Mouse (Mus musculus): ENCODE measurements at regions not wholly inside any gene's neighbourhood (a gene's known extent, or its start where the extent isn't known, plus 50 kb on each side); places are given as distances from the start of the nearest gene placed in this dataset.

- WGBS = 37% methylated on average over 10 of the region's 10 CpGs
- H3K4me1 ChIP-seq (ENCODE audit: control insufficient read depth, insufficient read depth, low read length) = peaks cover 9% of the 10 kb centered on the region
- H3K4me3 ChIP-seq (ENCODE audit: insufficient read depth, low read depth, low read length) = no peak overlapping the region
- H3K27ac ChIP-seq (ENCODE audit: insufficient read depth, low read depth, low read length) = no peak overlapping the region
- TF ChIP-seq CTCF (IDR thresholded peaks at IDR 0.05; ENCODE audit: insufficient read depth, low read depth, low read length) = no peak
- no peak for TF ChIP-seq POLR2A (IDR thresholded peaks at IDR 0.05; ENCODE audit: insufficient read depth, low read depth, low read length)
These were observed 280.0 kb upstream of the Npvf start for GRCm38 (mm10) chr6:50934245-50934644.

GRCm38 (mm10) chr6:50936306-50936705 lies 282.1 kb upstream of the Npvf start:
- Histone ChIP-seq H3K4me3 (ENCODE audit: insufficient read depth, low read depth, low read length) (no peak overlapping the region), H3K4me1 (ENCODE audit: control insufficient read depth, insufficient read depth, low read length) (peaks cover 9% of the 10 kb centered on the region), H3K27ac (ENCODE audit: insufficient read depth, low read depth, low read length) (no peak overlapping the region)
- TF ChIP-seq CTCF (IDR thresholded peaks at IDR 0.05; ENCODE audit: insufficient read depth, low read depth, low read length) = no peak
- no peak for TF ChIP-seq POLR2A (IDR thresholded peaks at IDR 0.05; ENCODE audit: insufficient read depth, low read depth, low read length)
- WGBS = 93% methylated on average over 8 of the region's 8 CpGs

- 30% methylated on average over 9 of the region's 9 CpGs for WGBS
- Histone ChIP-seq H3K4me1 (ENCODE audit: control insufficient read depth, insufficient read depth, low read length) (peaks cover 9% of the 10 kb centered on the region), H3K4me3 (ENCODE audit: insufficient read depth, low read depth, low read length) (no peak overlapping the region), H3K27ac (ENCODE audit: insufficient read depth, low read depth, low read length) (no peak overlapping the region)
- TF ChIP-seq CTCF (IDR thresholded peaks at IDR 0.05; ENCODE audit: insufficient read depth, low read depth, low read length) (peak; percentile 95), POLR2A (IDR thresholded peaks at IDR 0.05; ENCODE audit: insufficient read depth, low read depth, low read length) (no peak)
These were observed 282.9 kb upstream of the Npvf start for GRCm38 (mm10) chr6:50937094-50937493.

- Histone ChIP-seq H3K4me3 (ENCODE audit: insufficient read depth, low read depth, low read length) (no peak overlapping the region), H3K4me1 (ENCODE audit: control insufficient read depth, insufficient read depth, low read length) (peaks cover 8% of the 10 kb centered on the region), H3K27ac (ENCODE audit: insufficient read depth, low read depth, low read length) (no peak overlapping the region)
- TF ChIP-seq POLR2A (IDR thresholded peaks at IDR 0.05; ENCODE audit: insufficient read depth, low read depth, low read length) (no peak), CTCF (IDR thresholded peaks at IDR 0.05; ENCODE audit: insufficient read depth, low read depth, low read length) (no peak)
- WGBS = 24% methylated on average over 7 of the region's 7 CpGs
These were observed 284.6 kb upstream of the Npvf start for GRCm38 (mm10) chr6:50938879-50939278.

GRCm38 (mm10) chr6:50939440-50939839 lies 285.2 kb upstream of the Npvf start:
- WGBS = 88% methylated on average over 2 of the region's 2 CpGs
- TF ChIP-seq CTCF (IDR thresholded peaks at IDR 0.05; ENCODE audit: insufficient read depth, low read depth, low read length) (no peak), POLR2A (IDR thresholded peaks at IDR 0.05; ENCODE audit: insufficient read depth, low read depth, low read length) (no peak)
- Histone ChIP-seq H3K4me3 (ENCODE audit: insufficient read depth, low read depth, low read length) (no peak overlapping the region), H3K4me1 (ENCODE audit: control insufficient read depth, insufficient read depth, low read length) (peaks cover 4% of the 10 kb centered on the region), H3K27ac (ENCODE audit: insufficient read depth, low read depth, low read length) (no peak overlapping the region)

GRCm38 (mm10) chr6:50940118-50940517 lies 285.9 kb upstream of the Npvf start:
- no peaks in the 10 kb centered on the region for H3K4me1 ChIP-seq (ENCODE audit: control insufficient read depth, insufficient read depth, low read length)
- H3K4me3 ChIP-seq (ENCODE audit: insufficient read depth, low read depth, low read length) = no peak overlapping the region
- WGBS = 35% methylated on average over 1 of the region's 1 CpGs
- H3K27ac ChIP-seq (ENCODE audit: insufficient read depth, low read depth, low read length) = no peak overlapping the region
- TF ChIP-seq CTCF (IDR thresholded peaks at IDR 0.05; ENCODE audit: insufficient read depth, low read depth, low read length) (no peak), POLR2A (IDR thresholded peaks at IDR 0.05; ENCODE audit: insufficient read depth, low read depth, low read length) (no peak)

- no peak for TF ChIP-seq POLR2A (IDR thresholded peaks at IDR 0.05; ENCODE audit: insufficient read depth, low read depth, low read length)
- Histone ChIP-seq H3K4me3 (ENCODE audit: insufficient read depth, low read depth, low read length) (no peak overlapping the region), H3K4me1 (ENCODE audit: control insufficient read depth, insufficient read depth, low read length) (no peaks in the 10 kb centered on the region), H3K27ac (ENCODE audit: insufficient read depth, low read depth, low read length) (no peak overlapping the region)
- 92% methylated on average over 10 of the region's 10 CpGs for WGBS
These were observed 286.6 kb upstream of the Npvf start for GRCm38 (mm10) chr6:50940641-50941398.

- 69% methylated on average over 5 of the region's 5 CpGs for WGBS
- H3K4me1 ChIP-seq (ENCODE audit: control insufficient read depth, insufficient read depth, low read length) = no peaks in the 10 kb centered on the region
- no peak overlapping the region for H3K4me3 ChIP-seq (ENCODE audit: insufficient read depth, low read depth, low read length)
- TF ChIP-seq POLR2A (IDR thresholded peaks at IDR 0.05; ENCODE audit: insufficient read depth, low read depth, low read length) = no peak
- TF ChIP-seq CTCF (IDR thresholded peaks at IDR 0.05; ENCODE audit: insufficient read depth, low read depth, low read length) = no peak
- no peak overlapping the region for H3K27ac ChIP-seq (ENCODE audit: insufficient read depth, low read depth, low read length)
These were observed 288.5 kb upstream of the Npvf start for GRCm38 (mm10) chr6:50942696-50943095.

- Histone ChIP-seq H3K4me1 (ENCODE audit: control insufficient read depth, insufficient read depth, low read length) (peaks cover 3% of the 10 kb centered on the region; the same call in 1 of the 2 replicates), H3K27ac (ENCODE audit: insufficient read depth, low read depth, low read length) (no peak overlapping the region), H3K4me3 (ENCODE audit: insufficient read depth, low read depth, low read length) (no peak overlapping the region)
- TF ChIP-seq CTCF (IDR thresholded peaks at IDR 0.05; ENCODE audit: insufficient read depth, low read depth, low read length) = no peak
- no peak for TF ChIP-seq POLR2A (IDR thresholded peaks at IDR 0.05; ENCODE audit: insufficient read depth, low read depth, low read length)
- WGBS = 84% methylated on average over 4 of the region's 4 CpGs
These were observed 293.8 kb upstream of the Npvf start for GRCm38 (mm10) chr6:50948061-50948460.
